23 mouse cellular contexts compared by ENCODE assay signal in genomic region chr2:26108237-26108636, GRCm38 (mm10). TPM values are rescaled to one million over a fixed set of nuclear protein-coding genes. Genes with fewer than 3 reads are reported as not detected.
DNase-seq lines count a peak whose midpoint lies in the region; ATAC-seq and TF ChIP-seq lines count a peak whose summit lies in the region.
"Had no signal": no experiment of that assay in that cellular context is flagged by ENCODE, and none has a peak within 500 bp of the region (broad histone marks: within the 10 kb centered on the region; RNA-seq: fewer than 3 reads in every experiment).

No protein-coding gene starts in this region.

- H3K4me1 ChIP-seq in hindbrain, embryonic 13.5 days (replicated peaks) = peaks cover 13% of the 10 kb centered on the region
- peaks cover 4% of the 10 kb centered on the region; the same call in 1 of the 2 replicates for H3K4me1 ChIP-seq in hindbrain, postnatal 0 days (ENCODE audit: insufficient read depth, low read length)
- H3K4me1 ChIP-seq: forebrain, embryonic 10.5 days; forebrain, embryonic 13.5 days; heart, embryonic 12.5 days; heart, embryonic 15.5 days had no signal

- H3K4me2 ChIP-seq in hindbrain, embryonic 13.5 days = no peak overlapping the region
- H3K4me2 ChIP-seq in hindbrain, postnatal 0 days (ENCODE audit: low read depth, low read length) = no peak overlapping the region
- H3K4me2 ChIP-seq: forebrain, embryonic 13.5 days; heart, embryonic 12.5 days; heart, embryonic 15.5 days; hindbrain, embryonic 14.5 days had no signal

- H3K9me3 ChIP-seq in hindbrain, embryonic 13.5 days = no peaks in the 10 kb centered on the region
- no peaks in the 10 kb centered on the region for H3K9me3 ChIP-seq in hindbrain, postnatal 0 days (ENCODE audit: low read length)
- H3K9me3 ChIP-seq: forebrain, embryonic 10.5 days; forebrain, embryonic 13.5 days; G1E; heart, embryonic 12.5 days; heart, embryonic 15.5 days; hindbrain, embryonic 10.5 days had no signal

- H3K9ac ChIP-seq in hindbrain, embryonic 13.5 days = 0 out of 2 replicates have a peak overlapping the region, but pooled peaks have one; percentile 2
- no peak overlapping the region for H3K9ac ChIP-seq in hindbrain, postnatal 0 days (replicated peaks; ENCODE audit: low read length)
- H3K9ac ChIP-seq: forebrain, embryonic 13.5 days; forebrain, postnatal 0 days; heart, embryonic 15.5 days; hindbrain, embryonic 14.5 days had no signal

- TF ChIP-seq CTCF in hindbrain, postnatal 0 days (IDR thresholded peaks at IDR 0.05; ENCODE audit: low read depth) = no peak

- no peak overlapping the region for H3K4me3 ChIP-seq in hindbrain, embryonic 13.5 days
- no peak overlapping the region for H3K4me3 ChIP-seq in hindbrain, postnatal 0 days (ENCODE audit: low read length)
- H3K4me3 ChIP-seq: forebrain, embryonic 10.5 days; forebrain, embryonic 13.5 days; heart, embryonic 12.5 days; heart, embryonic 15.5 days; hindbrain, embryonic 10.5 days had no signal

- no peak for DNase-seq in cerebellum, postnatal 4 days (ENCODE audit: low spot score in 2 of 2)
- peak; percentile 71 for DNase-seq in cerebellum, adult 9-11 months
- DNase-seq in cerebellum, adult 8-10 months = no peak
- DNase-seq in hindbrain, postnatal 0 days (ENCODE audit: low spot score) = no peak
- DNase-seq in cerebellum, postnatal 36 days = peak; percentile 31 to 45
- DNase-seq: adrenal gland, postnatal 25 days; forebrain, postnatal 0 days; gastrocnemius, postnatal 25 days; heart, adult 18-20 months; heart, postnatal 10 days; heart, postnatal 36 days; kidney, adult 2 months had no signal

- 0 out of 2 replicates have a peak, but pooled peaks cover 2% of the 10 kb centered on the region for H3K27me3 ChIP-seq in hindbrain, embryonic 13.5 days
- no peaks in the 10 kb centered on the region for H3K27me3 ChIP-seq in hindbrain, postnatal 0 days (ENCODE audit: insufficient read depth, low read length)
- H3K27me3 ChIP-seq: forebrain, embryonic 13.5 days; heart, embryonic 15.5 days; Patski had no signal

- H3K36me3 ChIP-seq in hindbrain, embryonic 13.5 days = no peaks in the 10 kb centered on the region
- H3K36me3 ChIP-seq in hindbrain, postnatal 0 days (ENCODE audit: insufficient read depth, low read length) = no peaks in the 10 kb centered on the region
- H3K36me3 ChIP-seq: forebrain, embryonic 10.5 days; G1E; heart, embryonic 12.5 days; heart, embryonic 15.5 days; hindbrain, embryonic 10.5 days had no signal

- no peak overlapping the region for H3K27ac ChIP-seq in hindbrain, embryonic 13.5 days
- H3K27ac ChIP-seq in hindbrain, postnatal 0 days = no peak overlapping the region
- H3K27ac ChIP-seq: forebrain, embryonic 10.5 days; forebrain, embryonic 13.5 days; heart, embryonic 15.5 days; hindbrain, embryonic 10.5 days; hindbrain, embryonic 14.5 days had no signal

- 0 out of 2 replicates have a peak, but pooled peaks have one; percentile 36 for ATAC-seq in cerebellum, adult (ENCODE audit: insufficient number of reproducible peaks, low FRiP score, low TSS enrichment)
- peak; percentile 36; the same call in 1 of the 2 replicates for ATAC-seq in hindbrain, embryonic 13.5 days (ENCODE audit: low FRiP score)
- ATAC-seq in hindbrain, postnatal 0 days = no peak
- ATAC-seq: forebrain, embryonic 13.5 days; forebrain, postnatal 0 days; intestine, postnatal 0 days; Patski had no signal

- WGBS in hindbrain, embryonic 13.5 days = 71% methylated on average over 6 of the region's 6 CpGs
- WGBS in hindbrain, postnatal 0 days = 64% methylated on average over 6 of the region's 6 CpGs

RNA-seq across cellular contexts. Expression of gene Nacc2, which starts 14.8 kb away (rescaled TPM):
- polyA plus RNA-seq in hindbrain, embryonic 13.5 days (2015; fragmentation: Nextera tagmentation; extraction: Ambion mirVana) = 12.4 and 14.2 TPM in 2 replicates
- 50.1 and 61.4 TPM in 2 replicates for total RNA-seq in hindbrain, postnatal 0 days (2014; rRNA removed)
- 28.7 and 29.9 TPM in 2 replicates for polyA plus RNA-seq in hindbrain, postnatal 0 days (2015; fragmentation: Nextera tagmentation; extraction: Ambion mirVana)

Comparison
In these comparisons a context has a peak if more than half of its experiments do, and no peak if none do; other contexts are left out.
1. DNase-seq: peak in cerebellum, adult 9-11 months (single experiment) and cerebellum, postnatal 36 days (2 of 2); none in cerebellum, postnatal 4 days (0 of 2), cerebellum, adult 8-10 months (single experiment) and hindbrain, postnatal 0 days (single experiment).